Mouse (Mus musculus): ENCODE data around the gene Vezf1. TPM values are rescaled to one million over a fixed set of nuclear protein-coding genes. Genes with fewer than 3 reads are reported as not detected.

Gene Vezf1
- polyA plus RNA-seq, 1 experiment: not detected

- no peak for TF ChIP-seq CTCF (IDR thresholded peaks at IDR 0.05; ENCODE audit: insufficient read depth, low read depth, low read length)
- under 1% methylated on average over 38 of the region's 38 CpGs for WGBS
- H3K4me3 ChIP-seq (ENCODE audit: insufficient read depth, low read depth, low read length): peak overlapping the region; percentile 98
- H3K4me1 ChIP-seq (ENCODE audit: control insufficient read depth, insufficient read depth, low read length): peaks cover 23% of the 10 kb centered on the region
- peak overlapping the region; percentile 89 for H3K27ac ChIP-seq (ENCODE audit: insufficient read depth, low read depth, low read length)
Measured at GRCm38 (mm10) chr11:88099599-88100023, 31.5 kb downstream of the Vezf1 start.

GRCm38 (mm10) chr11:88100170-88100569, 32.1 kb downstream of the Vezf1 start:
- Histone ChIP-seq H3K4me1 (ENCODE audit: control insufficient read depth, insufficient read depth, low read length) (peaks cover 24% of the 10 kb centered on the region), H3K4me3 (ENCODE audit: insufficient read depth, low read depth, low read length) (no peak overlapping the region), H3K27ac (ENCODE audit: insufficient read depth, low read depth, low read length) (0 out of 2 replicates have a peak overlapping the region, but pooled peaks have one; percentile 6)
- WGBS: 49% methylated on average over 4 of the region's 4 CpGs
- no peak for TF ChIP-seq CTCF (IDR thresholded peaks at IDR 0.05; ENCODE audit: insufficient read depth, low read depth, low read length)
- TF ChIP-seq POLR2A (IDR thresholded peaks at IDR 0.05; ENCODE audit: insufficient read depth, low read depth, low read length): no peak

GRCm38 (mm10) chr11:88103214-88103941, 35.3 kb downstream of the Vezf1 start:
- WGBS: 92% methylated on average over 19 of the region's 19 CpGs
- no peak overlapping the region for H3K4me3 ChIP-seq (ENCODE audit: insufficient read depth, low read depth, low read length)

GRCm38 (mm10) chr11:88105494-88106291, 37.6 kb downstream of the Vezf1 start:
- TF ChIP-seq POLR2A (IDR thresholded peaks at IDR 0.05; ENCODE audit: insufficient read depth, low read depth, low read length) (no peak), CTCF (IDR thresholded peaks at IDR 0.05; ENCODE audit: insufficient read depth, low read depth, low read length) (no peak)
- 68% methylated on average over 6 of the region's 6 CpGs for WGBS
- no peak overlapping the region for H3K4me3 ChIP-seq (ENCODE audit: insufficient read depth, low read depth, low read length)
- no peak overlapping the region for H3K27ac ChIP-seq (ENCODE audit: insufficient read depth, low read depth, low read length)
- H3K4me1 ChIP-seq (ENCODE audit: control insufficient read depth, insufficient read depth, low read length): peaks cover 19% of the 10 kb centered on the region

More at GRCm38 (mm10) chr11:88103214-88103941, 35.3 kb downstream of the Vezf1 start:
- Histone ChIP-seq H3K4me1 (ENCODE audit: control insufficient read depth, insufficient read depth, low read length) (peaks cover 24% of the 10 kb centered on the region), H3K27ac (ENCODE audit: insufficient read depth, low read depth, low read length) (no peak overlapping the region)
- TF ChIP-seq CTCF (IDR thresholded peaks at IDR 0.05; ENCODE audit: insufficient read depth, low read depth, low read length) (no peak), POLR2A (IDR thresholded peaks at IDR 0.05; ENCODE audit: insufficient read depth, low read depth, low read length) (no peak)

GRCm38 (mm10) chr11:88106292-88106554, 38.1 kb downstream of the Vezf1 start:
- 93% methylated on average over 8 of the region's 8 CpGs for WGBS
- no peak for TF ChIP-seq CTCF (IDR thresholded peaks at IDR 0.05; ENCODE audit: insufficient read depth, low read depth, low read length)
- TF ChIP-seq POLR2A (IDR thresholded peaks at IDR 0.05; ENCODE audit: insufficient read depth, low read depth, low read length): no peak
- no peak overlapping the region for H3K27ac ChIP-seq (ENCODE audit: insufficient read depth, low read depth, low read length)

GRCm38 (mm10) chr11:88107365-88107764, 39.3 kb downstream of the Vezf1 start:
- TF ChIP-seq POLR2A (IDR thresholded peaks at IDR 0.05; ENCODE audit: insufficient read depth, low read depth, low read length) (no peak), CTCF (IDR thresholded peaks at IDR 0.05; ENCODE audit: insufficient read depth, low read depth, low read length) (no peak)
- 70% methylated on average over 4 of the region's 4 CpGs for WGBS
- no peak overlapping the region for H3K4me3 ChIP-seq (ENCODE audit: insufficient read depth, low read depth, low read length)
- 0 out of 2 replicates have a peak overlapping the region, but pooled peaks have one; percentile 10 for H3K27ac ChIP-seq (ENCODE audit: insufficient read depth, low read depth, low read length)
- H3K4me1 ChIP-seq (ENCODE audit: control insufficient read depth, insufficient read depth, low read length): peaks cover 17% of the 10 kb centered on the region

More at GRCm38 (mm10) chr11:88106292-88106554, 38.1 kb downstream of the Vezf1 start:
- H3K4me3 ChIP-seq (ENCODE audit: insufficient read depth, low read depth, low read length): no peak overlapping the region
- H3K4me1 ChIP-seq (ENCODE audit: control insufficient read depth, insufficient read depth, low read length): peaks cover 17% of the 10 kb centered on the region

- TF ChIP-seq POLR2A (IDR thresholded peaks at IDR 0.05; ENCODE audit: insufficient read depth, low read depth, low read length) (no peak), CTCF (IDR thresholded peaks at IDR 0.05; ENCODE audit: insufficient read depth, low read depth, low read length) (no peak)
- 68% methylated on average over 9 of the region's 9 CpGs for WGBS
- H3K27ac ChIP-seq (ENCODE audit: insufficient read depth, low read depth, low read length): no peak overlapping the region
- peaks cover 23% of the 10 kb centered on the region for H3K4me1 ChIP-seq (ENCODE audit: control insufficient read depth, insufficient read depth, low read length)
- H3K4me3 ChIP-seq (ENCODE audit: insufficient read depth, low read depth, low read length): no peak overlapping the region
Measured at GRCm38 (mm10) chr11:88110031-88110594, 42.0 kb downstream of the Vezf1 start.

GRCm38 (mm10) chr11:88112078-88112477, 44.0 kb downstream of the Vezf1 start:
- TF ChIP-seq CTCF (IDR thresholded peaks at IDR 0.05; ENCODE audit: insufficient read depth, low read depth, low read length) (no peak), POLR2A (IDR thresholded peaks at IDR 0.05; ENCODE audit: insufficient read depth, low read depth, low read length) (no peak)
- Histone ChIP-seq H3K27ac (ENCODE audit: insufficient read depth, low read depth, low read length) (no peak overlapping the region), H3K4me3 (ENCODE audit: insufficient read depth, low read depth, low read length) (no peak overlapping the region), H3K4me1 (ENCODE audit: control insufficient read depth, insufficient read depth, low read length) (peaks cover 20% of the 10 kb centered on the region)
- 80% methylated on average over 13 of the region's 13 CpGs for WGBS
